Mouse (Mus musculus) ES-Bruce4 (cell line): ENCODE measurements around the gene Plekhm1. TPM values are rescaled to one million over a fixed set of nuclear protein-coding genes. Genes with fewer than 3 reads are reported as not detected.
"Not testable (repeated sequence)": the region's sequence is repeated elsewhere in the genome, so short reads cannot be mapped to it uniquely, and the experiment has no call there.

Source experiments
- H3K27ac ChIP-seq: 2 replicates; pipeline ENCODE4 v1.5.1; 2012; ENCODE audit warnings: low read length, inconsistent platforms; ENCODE audit not compliant: insufficient read depth
- H3K27me3 ChIP-seq: 2 replicates; pipeline ENCODE4 v1.6.1; 2012; ENCODE audit warnings: mild to moderate bottlenecking, low read length, inconsistent platforms; ENCODE audit not compliant: control insufficient read depth, poor library complexity, insufficient read depth, severe bottlenecking
- H3K36me3 ChIP-seq: 2 replicates; pipeline ENCODE4 v1.6.1; 2012; ENCODE audit warnings: inconsistent platforms, mild to moderate bottlenecking, low read length, moderate library complexity; ENCODE audit not compliant: control insufficient read depth, poor library complexity, insufficient read depth, severe bottlenecking
- H3K4me1 ChIP-seq: one replicate; pipeline ENCODE4 v1.8.1; 2011; ENCODE audit warnings: low read length; ENCODE audit not compliant: control insufficient read depth, insufficient read depth
- H3K4me3 ChIP-seq: 2 replicates; pipeline ENCODE4 v1.5.1; 2011; ENCODE audit warnings: low read depth, mild to moderate bottlenecking, low read length
- H3K9ac ChIP-seq: 2 replicates; pipeline ENCODE4 v1.6.1; 2012; ENCODE audit warnings: low read depth, mild to moderate bottlenecking, inconsistent platforms; ENCODE audit not compliant: poor library complexity, severe bottlenecking
- H3K9me3 ChIP-seq: replicated peaks from 2 replicates; pipeline ENCODE4 v1.6.1; 2012; ENCODE audit warnings: mild to moderate bottlenecking, low read length, inconsistent platforms; ENCODE audit not compliant: control insufficient read depth, poor library complexity, insufficient read depth, severe bottlenecking
- CTCF ChIP-seq: IDR thresholded peaks from one replicate; pipeline ENCODE4 v1.8.1; 2011; ENCODE audit warnings: low read depth, low read length
- EP300 ChIP-seq: IDR thresholded peaks from 2 replicates; pipeline ENCODE4 v1.6.1; 2011; ENCODE audit warnings: low read depth, low read length; ENCODE audit not compliant: insufficient read depth
- POLR2A ChIP-seq: IDR thresholded peaks from one replicate; pipeline ENCODE4 v1.8.1; 2011; ENCODE audit warnings: low read length; ENCODE audit not compliant: insufficient read depth
- polyA plus RNA-seq: library from polyadenylated mRNA; stranded (reverse); fragments of >200 nt; gene quantifications from 2 replicates; pipeline ENCODE4 v1.2.4, GENCODE M21; 2011; ENCODE audit warnings: low read depth; ENCODE audit not compliant: missing spikeins, insufficient read depth, insufficient read length

Gene Plekhm1
- 20.8 and 22.0 TPM in 2 replicates for polyA plus RNA-seq

GRCm38 (mm10) chr11:103411981-103412949, at the start of gene Plekhm1:
Plekhm1 (minus strand) TSS chr11:103412687.
- Histone ChIP-seq H3K27ac (peak within 1 kb of the TSS; percentile 94), H3K4me1 (peaks cover 8% of the 10 kb centered on the region), H3K36me3 (peaks cover 7% of the 10 kb centered on the region; the same call in 1 of the 2 replicates), H3K27me3 (no peaks in the 10 kb centered on the region), H3K4me3 (peak within 1 kb of the TSS; percentile 100), H3K9ac (peak within 1 kb of the TSS; percentile 82), H3K9me3 (no peaks in the 10 kb centered on the region)
- TF ChIP-seq POLR2A (peak; percentile 85), CTCF (no peak), EP300 (no peak)

GRCm38 (mm10) chr11:103451105-103451504, 38.6 kb upstream of the Plekhm1 start:
- H3K36me3 ChIP-seq, H3K9ac ChIP-seq, H3K4me3 ChIP-seq, H3K27me3 ChIP-seq, H3K4me1 ChIP-seq: not testable (repeated sequence)
- Histone ChIP-seq H3K9me3 (peaks cover 19% of the 10 kb centered on the region), H3K27ac (peak overlapping the region; percentile 46; the same call in 1 of the 2 replicates)

- 0 out of 2 replicates have a peak, but pooled peaks have one; percentile 43 for TF ChIP-seq EP300
- Histone ChIP-seq H3K27ac (peak overlapping the region; percentile 56), H3K9me3 (peaks cover 19% of the 10 kb centered on the region)
- H3K9ac ChIP-seq, H3K4me3 ChIP-seq, H3K27me3 ChIP-seq, H3K4me1 ChIP-seq, H3K36me3 ChIP-seq: not testable (repeated sequence)
These were observed 37.2 kb upstream of the Plekhm1 start for GRCm38 (mm10) chr11:103449721-103450120.

GRCm38 (mm10) chr11:103443678-103444077, 31.2 kb upstream of the Plekhm1 start:
- Histone ChIP-seq H3K4me1 (peaks cover 2% of the 10 kb centered on the region), H3K9ac (peak overlapping the region; percentile 21), H3K27me3 (no peaks in the 10 kb centered on the region), H3K27ac (peak overlapping the region; percentile 71), H3K36me3 (no peaks in the 10 kb centered on the region), H3K9me3 (peaks cover 12% of the 10 kb centered on the region), H3K4me3 (no peak overlapping the region)
- TF ChIP-seq POLR2A: peak; percentile 41
- TF ChIP-seq EP300: no peak

GRCm38 (mm10) chr11:103436282-103436681, 23.8 kb upstream of the Plekhm1 start:
- H3K36me3 ChIP-seq: no peaks in the 10 kb centered on the region
- H3K9ac ChIP-seq: no peak overlapping the region
- no peak for TF ChIP-seq CTCF
- no peak for TF ChIP-seq POLR2A
- no peak for TF ChIP-seq EP300
- H3K27me3 ChIP-seq: peaks cover 1% of the 10 kb centered on the region; the same call in 1 of the 2 replicates
- H3K9me3 ChIP-seq: no peaks in the 10 kb centered on the region
- no peak overlapping the region for H3K27ac ChIP-seq
- H3K4me3 ChIP-seq: no peak overlapping the region
- peaks cover 1% of the 10 kb centered on the region for H3K4me1 ChIP-seq

GRCm38 (mm10) chr11:103425031-103425430, 12.5 kb upstream of the Plekhm1 start:
- TF ChIP-seq CTCF: no peak
- TF ChIP-seq POLR2A: no peak
- no peak for TF ChIP-seq EP300
- no peaks in the 10 kb centered on the region for H3K36me3 ChIP-seq
- H3K4me3 ChIP-seq: no peak overlapping the region
- H3K4me1 ChIP-seq: peaks cover 7% of the 10 kb centered on the region
- H3K27ac ChIP-seq: no peak overlapping the region
- no peaks in the 10 kb centered on the region for H3K27me3 ChIP-seq
- no peaks in the 10 kb centered on the region for H3K9me3 ChIP-seq
- H3K9ac ChIP-seq: no peak overlapping the region
